Mouse (Mus musculus) hindbrain, embryonic 15.5 days (tissue): ENCODE data around the gene Vopp1. TPM values are rescaled to one million over a fixed set of nuclear protein-coding genes. Genes with fewer than 3 reads are reported as not detected.
A peak's percentile ranks its signal among the peaks of the same experiment; 100 is the strongest.

ENCODE experiments used
- ATAC-seq: fragments of 200-750 bp; cut with Nextera tagmentation; 2 replicates; pipeline ENCODE4 v1.8.0; 2017; ENCODE audit warnings: low read depth, moderate number of reproducible peaks, moderate TSS enrichment; ENCODE audit not compliant: low FRiP score
- H3K27ac ChIP-seq: fragments of 300-500 bp; sonication (generic); replicated peaks from 2 replicates; pipeline ENCODE4 v1.5.1; 2015; ENCODE audit warnings: mild to moderate bottlenecking, inconsistent platforms
- H3K27me3 ChIP-seq: fragments of 300-500 bp; sonication (generic); 2 replicates; pipeline ENCODE4 v1.6.1; 2015; ENCODE audit warnings: control low read depth, inconsistent platforms
- H3K36me3 ChIP-seq: fragments of 300-500 bp; sonication (generic); 2 replicates; pipeline ENCODE4 v1.6.1; 2015; ENCODE audit warnings: control low read depth, inconsistent platforms
- H3K4me1 ChIP-seq: fragments of 300-500 bp; sonication (generic); replicated peaks from 2 replicates; pipeline ENCODE4 v1.6.1; 2015; ENCODE audit warnings: control low read depth, inconsistent platforms
- H3K4me2 ChIP-seq: fragments of 300-500 bp; sonication (generic); 2 replicates; pipeline ENCODE4 v1.6.1; 2015; ENCODE audit warnings: moderate library complexity, mild to moderate bottlenecking, inconsistent platforms
- H3K4me3 ChIP-seq: fragments of 300-500 bp; sonication (generic); 2 replicates; pipeline ENCODE4 v1.5.1; 2015; ENCODE audit warnings: mild to moderate bottlenecking, inconsistent platforms
- H3K9ac ChIP-seq: fragments of 300-500 bp; sonication (generic); 2 replicates; pipeline ENCODE4 v1.6.1; 2015; ENCODE audit warnings: inconsistent platforms
- H3K9me3 ChIP-seq: fragments of 300-500 bp; sonication (generic); 2 replicates; pipeline ENCODE4 v1.6.1; 2016; ENCODE audit warnings: control low read depth, inconsistent platforms
- whole genome bisulfite sequencing: fragments of 180-500 bp; shearing (Covaris S2); methylation state at CpG from one replicate; pipeline ENCODE4 v1.1.7; 2015; 5-methylcytosine and 5-hydroxymethylcytosine counted together
- polyA plus RNA-seq: library from polyadenylated mRNA; unstranded; fragments of >200 nt; fragmentation: Nextera tagmentation; extraction: Ambion mirVana; gene quantifications from 2 replicates; pipeline ENCODE4 v1.2.1, GENCODE M21; 2015

The Vopp1 gene
- polyA plus RNA-seq, 1 experiment from 2014 or later: 221 TPM

GRCm38 (mm10) chr6:57743333-57743732 is 81.6 kb downstream of the Vopp1 start:
- H3K36me3 ChIP-seq: peaks cover 15% of the 10 kb centered on the region; the same call in 1 of the 2 replicates
- no peaks in the 10 kb centered on the region for H3K9me3 ChIP-seq
- no peak overlapping the region for H3K4me3 ChIP-seq
- H3K4me2 ChIP-seq: no peak overlapping the region
- ATAC-seq: no peak
- H3K9ac ChIP-seq: no peak overlapping the region
- H3K4me1 ChIP-seq: no peaks in the 10 kb centered on the region
- 80% methylated on average over 2 of the region's 2 CpGs for WGBS
- no peak overlapping the region for H3K27ac ChIP-seq
- no peaks in the 10 kb centered on the region for H3K27me3 ChIP-seq

DNA sequence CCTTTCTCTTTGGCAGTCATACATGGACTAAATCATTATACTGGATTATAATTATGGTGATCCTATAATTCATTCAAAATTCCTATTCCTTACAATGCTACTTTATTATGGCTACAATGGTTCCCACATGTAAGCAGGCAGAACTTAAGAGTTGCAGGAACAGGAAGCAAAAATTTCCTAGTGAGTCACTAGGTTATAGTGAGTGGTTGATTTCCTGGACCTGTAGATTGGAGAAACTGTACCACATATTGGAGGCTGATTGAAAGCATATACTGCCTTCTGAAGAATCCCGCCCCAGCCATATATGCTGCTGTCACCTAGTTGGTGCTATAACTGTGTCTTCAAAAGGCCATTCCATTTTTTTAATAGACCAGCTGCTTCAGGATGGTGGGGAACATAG is 82.2 kb downstream of the Vopp1 start:
- H3K4me3 ChIP-seq: no peak overlapping the region
- no peaks in the 10 kb centered on the region for H3K4me1 ChIP-seq
- no peak for ATAC-seq
- no peak overlapping the region for H3K4me2 ChIP-seq
- WGBS: 97% methylated on average over 1 of the region's 1 CpGs
- H3K27ac ChIP-seq: no peak overlapping the region
- no peaks in the 10 kb centered on the region for H3K9me3 ChIP-seq
- H3K36me3 ChIP-seq: peaks cover 17% of the 10 kb centered on the region; the same call in 1 of the 2 replicates
- no peaks in the 10 kb centered on the region for H3K27me3 ChIP-seq
- no peak overlapping the region for H3K9ac ChIP-seq

- Histone ChIP-seq H3K4me2 (no peak overlapping the region), H3K9me3 (no peaks in the 10 kb centered on the region), H3K9ac (no peak overlapping the region), H3K4me3 (no peak overlapping the region), H3K36me3 (peaks cover 15% of the 10 kb centered on the region), H3K27me3 (no peaks in the 10 kb centered on the region), H3K4me1 (no peaks in the 10 kb centered on the region), H3K27ac (no peak overlapping the region)
- 82% methylated on average over 1 of the region's 1 CpGs for WGBS
- ATAC-seq: no peak
Measured at GRCm38 (mm10) chr6:57721347-57721746, 103.6 kb downstream of the Vopp1 start.

DNA sequence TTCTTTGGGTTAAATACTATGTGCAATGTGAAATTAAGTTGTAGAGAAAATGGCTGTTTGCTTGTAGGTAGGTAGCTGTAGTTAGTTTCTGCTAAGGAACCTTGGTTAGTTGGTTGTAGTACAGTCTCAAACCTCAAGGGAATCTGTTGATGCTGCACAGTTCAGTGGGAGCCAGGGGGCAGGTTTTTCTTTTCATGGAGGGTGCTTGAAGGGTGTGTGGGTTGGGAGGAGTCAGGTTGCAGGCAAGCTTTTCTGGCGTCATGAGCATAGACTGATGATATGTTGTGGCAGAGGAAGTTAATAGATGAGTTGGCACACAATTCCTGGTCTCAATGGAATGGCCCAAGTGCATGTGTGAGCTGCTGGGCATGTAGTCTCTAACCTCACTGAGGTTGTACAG is 113.2 kb downstream of the Vopp1 start:
- peaks cover 7% of the 10 kb centered on the region for H3K36me3 ChIP-seq
- H3K4me2 ChIP-seq: no peak overlapping the region
- no peaks in the 10 kb centered on the region for H3K4me1 ChIP-seq
- no peak overlapping the region for H3K4me3 ChIP-seq
- no peak overlapping the region for H3K9ac ChIP-seq
- 21% methylated on average over 1 of the region's 1 CpGs for WGBS
- H3K9me3 ChIP-seq: no peaks in the 10 kb centered on the region
- no peak overlapping the region for H3K27ac ChIP-seq
- ATAC-seq: no peak
- H3K27me3 ChIP-seq: no peaks in the 10 kb centered on the region

- H3K9ac ChIP-seq: no peak overlapping the region
- H3K4me3 ChIP-seq: no peak overlapping the region
- 88% methylated on average over 1 of the region's 1 CpGs for WGBS
- H3K27ac ChIP-seq: no peak overlapping the region
- H3K4me2 ChIP-seq: no peak overlapping the region
- no peaks in the 10 kb centered on the region for H3K9me3 ChIP-seq
- ATAC-seq: no peak
- peaks cover 14% of the 10 kb centered on the region for H3K4me1 ChIP-seq
- no peaks in the 10 kb centered on the region for H3K27me3 ChIP-seq
- H3K36me3 ChIP-seq: no peaks in the 10 kb centered on the region
Measured at GRCm38 (mm10) chr6:57706721-57707120, 118.2 kb downstream of the Vopp1 start.

DNA sequence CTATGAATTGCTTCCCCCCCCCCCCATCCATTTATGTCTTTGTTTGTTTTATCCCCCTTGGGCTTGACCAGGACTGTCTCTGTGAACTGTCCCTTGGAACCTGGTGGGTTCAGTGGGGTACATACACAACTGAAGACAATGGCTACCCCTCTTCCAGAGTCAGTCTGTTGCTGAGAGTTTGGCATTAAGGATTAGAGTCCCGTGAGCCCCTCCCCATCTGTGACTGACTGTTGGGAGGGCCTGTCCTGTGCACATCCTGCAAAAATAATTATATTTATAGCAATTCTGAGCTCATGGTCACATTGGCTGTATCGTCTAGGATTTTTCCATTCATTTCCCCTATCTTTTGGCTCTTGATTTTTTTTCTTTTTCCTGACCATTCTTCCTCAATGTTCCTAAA is 121.3 kb downstream of the Vopp1 start:
- WGBS: 17% methylated on average over 2 of the region's 2 CpGs

DNA sequence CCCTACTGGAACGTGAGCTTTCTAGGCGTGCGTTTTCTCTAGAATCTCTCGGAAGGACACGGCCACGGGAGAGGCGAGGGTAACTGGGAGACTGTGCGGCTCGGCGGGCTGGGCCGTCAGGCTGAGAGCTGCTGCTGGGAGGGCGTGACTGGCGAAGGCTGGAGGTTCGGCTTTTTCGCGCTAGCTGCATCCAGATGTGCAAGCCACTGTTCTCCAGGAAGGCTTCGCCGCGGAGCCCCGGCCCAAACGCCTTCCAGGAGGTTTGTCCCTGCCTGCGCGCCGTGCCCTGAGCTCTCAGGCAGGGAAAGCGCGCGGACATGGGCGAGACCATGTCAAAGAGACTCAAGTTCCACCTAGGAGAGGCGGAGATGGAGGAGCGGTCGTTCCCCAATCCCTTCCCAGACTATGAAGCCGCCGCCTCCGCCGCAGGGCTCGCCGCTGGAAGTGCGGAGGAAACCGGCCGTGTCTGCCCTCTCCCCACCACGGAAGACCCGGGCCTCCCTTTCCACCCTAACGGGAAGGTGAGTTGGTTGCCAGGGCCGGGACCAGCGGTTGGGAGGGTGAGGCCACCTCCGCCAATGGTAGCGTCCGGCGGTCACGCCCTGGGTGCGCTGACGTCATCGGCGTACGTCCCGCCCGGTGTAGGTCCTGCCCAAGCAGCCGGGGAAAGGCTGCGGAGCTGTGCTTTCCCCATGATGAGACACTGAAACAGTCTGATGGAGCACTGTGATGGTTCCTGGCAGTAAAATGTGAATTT is 122.0 kb downstream of the Vopp1 start:
- H3K4me2 ChIP-seq: peak overlapping the region; percentile 62
- under 1% methylated on average over 59 of the region's 59 CpGs for WGBS

More for the DNA sequence above, 121.3 kb downstream of the Vopp1 start:
- H3K9me3 ChIP-seq: no peaks in the 10 kb centered on the region
- ATAC-seq: peak; percentile 32
- H3K9ac ChIP-seq: peak overlapping the region; percentile 87
- peak overlapping the region; percentile 69 for H3K4me3 ChIP-seq
- H3K27ac ChIP-seq: peak overlapping the region; percentile 98
- H3K4me1 ChIP-seq: peaks cover 25% of the 10 kb centered on the region
- H3K36me3 ChIP-seq: no peaks in the 10 kb centered on the region
- no peaks in the 10 kb centered on the region for H3K27me3 ChIP-seq
- H3K4me2 ChIP-seq: peak overlapping the region; percentile 62

DNA sequence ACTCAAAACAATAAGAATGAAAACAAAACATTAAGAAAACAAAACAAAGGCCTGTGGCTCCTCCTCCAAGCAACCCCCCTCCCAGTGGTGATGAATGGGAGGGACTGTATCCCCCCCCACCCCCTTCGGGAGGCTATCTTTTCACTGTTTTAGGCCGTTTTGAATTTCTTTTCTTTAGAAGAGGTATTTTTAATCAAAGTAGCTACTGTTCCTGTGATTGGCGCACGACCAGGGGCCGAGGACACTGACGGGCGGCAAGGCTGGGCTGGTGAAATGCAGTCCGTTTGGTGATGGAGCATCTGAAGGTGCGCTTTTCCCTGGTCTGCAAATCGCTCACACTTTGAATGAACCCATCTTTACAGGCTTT is 122.6 kb downstream of the Vopp1 start, which contains the start of gene Lancl2:
Gene Lancl2 (plus strand): TSS at position 165 of the 367 bp plus-strand sequence.
- Histone ChIP-seq H3K4me3 (peak within 1 kb of the TSS; percentile 69), H3K4me1 (peaks cover 25% of the 10 kb centered on the region), H3K9me3 (no peaks in the 10 kb centered on the region), H3K36me3 (no peaks in the 10 kb centered on the region), H3K9ac (peak within 1 kb of the TSS; percentile 87), H3K27ac (peak within 1 kb of the TSS; percentile 98), H3K4me2 (peak within 1 kb of the TSS; percentile 62), H3K27me3 (no peaks in the 10 kb centered on the region)
- WGBS: 0% methylated on average over 10 of the region's 10 CpGs
- peak; percentile 27 for ATAC-seq

More for the DNA sequence above, 122.0 kb downstream of the Vopp1 start:
- H3K4me1 ChIP-seq: peaks cover 25% of the 10 kb centered on the region
- no peaks in the 10 kb centered on the region for H3K27me3 ChIP-seq
- H3K9ac ChIP-seq: peak overlapping the region; percentile 87
- ATAC-seq: peak; percentile 98
- H3K4me3 ChIP-seq: peak overlapping the region; percentile 69
- H3K36me3 ChIP-seq: no peaks in the 10 kb centered on the region
- H3K27ac ChIP-seq: peak overlapping the region; percentile 98
- H3K9me3 ChIP-seq: no peaks in the 10 kb centered on the region

GRCm38 (mm10) chr6:57701686-57702085 is 123.3 kb downstream of the Vopp1 start:
- Histone ChIP-seq H3K27ac (peak overlapping the region; percentile 98), H3K4me2 (peak overlapping the region; percentile 62), H3K36me3 (no peaks in the 10 kb centered on the region), H3K9me3 (no peaks in the 10 kb centered on the region), H3K27me3 (no peaks in the 10 kb centered on the region), H3K4me1 (peaks cover 25% of the 10 kb centered on the region), H3K4me3 (peak overlapping the region; percentile 69), H3K9ac (peak overlapping the region; percentile 37)
- ATAC-seq: no peak
- 36% methylated on average over 4 of the region's 4 CpGs for WGBS

DNA sequence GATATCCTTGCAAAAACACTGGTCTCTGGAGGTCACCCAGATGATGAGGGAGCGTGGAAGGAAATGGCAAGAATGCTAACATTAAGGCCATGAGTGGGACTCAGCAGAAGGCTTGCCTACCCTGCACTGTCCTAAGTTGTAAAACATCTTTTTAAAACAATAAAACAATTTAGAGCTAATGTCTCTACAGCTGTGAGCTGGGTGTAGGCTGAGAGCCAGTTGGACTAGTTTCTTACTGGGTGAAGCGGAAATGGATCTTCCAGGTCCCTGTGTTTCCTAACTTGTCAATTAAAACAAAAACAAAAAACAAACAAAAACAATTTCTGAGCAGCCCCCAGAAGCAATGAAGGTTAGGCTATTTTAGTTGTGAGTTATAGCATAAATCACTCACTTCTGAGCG is 131.8 kb downstream of the Vopp1 start:
- no peaks in the 10 kb centered on the region for H3K27me3 ChIP-seq
- no peak for ATAC-seq
- no peak overlapping the region for H3K9ac ChIP-seq
- H3K4me2 ChIP-seq: no peak overlapping the region
- 92% methylated on average over 3 of the region's 3 CpGs for WGBS
- H3K9me3 ChIP-seq: no peaks in the 10 kb centered on the region
- H3K36me3 ChIP-seq: 0 out of 2 replicates have a peak, but pooled peaks cover 6% of the 10 kb centered on the region
- H3K4me3 ChIP-seq: no peak overlapping the region
- peaks cover 4% of the 10 kb centered on the region; the same call in 1 of the 2 replicates for H3K4me1 ChIP-seq
- H3K27ac ChIP-seq: no peak overlapping the region

- Histone ChIP-seq H3K4me2 (peak within 1 kb of the TSS; percentile 63), H3K27me3 (no peaks in the 10 kb centered on the region), H3K9me3 (no peaks in the 10 kb centered on the region), H3K4me1 (peaks cover 4% of the 10 kb centered on the region; the same call in 1 of the 2 replicates), H3K27ac (peak within 1 kb of the TSS; percentile 88), H3K4me3 (peak within 1 kb of the TSS; percentile 68), H3K36me3 (peaks cover 6% of the 10 kb centered on the region; the same call in 1 of the 2 replicates), H3K9ac (peak within 1 kb of the TSS; percentile 66)
- WGBS: under 1% methylated on average over 49 of the region's 52 CpGs
- ATAC-seq: peak; percentile 98
Measured at GRCm38 (mm10) chr6:57691467-57692261, 133.3 kb downstream of the Vopp1 start, which contains the start of gene Pyurf. Gene Pyurf (minus strand): TSS chr6:57692078.

- no peak overlapping the region for H3K4me2 ChIP-seq
- 0 out of 2 replicates have a peak, but pooled peaks cover 3% of the 10 kb centered on the region for H3K9me3 ChIP-seq
- no peaks in the 10 kb centered on the region for H3K4me1 ChIP-seq
- H3K27me3 ChIP-seq: no peaks in the 10 kb centered on the region
- no peak overlapping the region for H3K4me3 ChIP-seq
- ATAC-seq: no peak
- WGBS: 97% methylated on average over 1 of the region's 1 CpGs
- peaks cover 3% of the 10 kb centered on the region; the same call in 1 of the 2 replicates for H3K36me3 ChIP-seq
- H3K27ac ChIP-seq: no peak overlapping the region
- no peak overlapping the region for H3K9ac ChIP-seq
Measured at GRCm38 (mm10) chr6:57684156-57684555, 140.8 kb downstream of the Vopp1 start.
